Mouse (Mus musculus): ENCODE data around the gene Crtap.

DNA sequence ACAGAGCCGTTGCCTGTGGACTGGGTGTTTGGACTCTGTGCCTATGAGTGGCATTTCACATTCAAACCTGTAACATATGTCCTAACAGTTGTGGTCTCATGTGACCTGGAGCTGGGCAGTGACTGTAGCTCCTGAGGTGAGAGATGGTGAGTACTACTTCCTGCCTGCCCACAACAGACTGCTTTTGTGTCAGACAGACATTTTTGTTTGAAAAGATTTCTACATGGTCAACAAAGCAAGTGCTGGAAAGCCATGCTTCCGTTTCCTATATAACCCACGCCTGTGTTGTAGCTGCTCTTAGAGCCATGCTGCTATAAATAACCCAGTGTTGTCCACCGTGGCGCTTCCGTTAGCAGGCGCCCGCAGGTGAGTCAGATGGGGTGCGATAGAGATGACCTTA lies 21.9 kb upstream of the Crtap start:
- TF ChIP-seq GATA1 (IDR thresholded peaks at IDR 0.05; ENCODE audit: low read length) (no peak), TAL1 (IDR thresholded peaks at IDR 0.05; ENCODE audit: low read length) (no peak)

Measured in erythroblast, embryonic 14.5 days (primary cell).